Mouse (Mus musculus): ENCODE results near the gene Me3. TPM values are rescaled to one million over a fixed set of nuclear protein-coding genes. Genes with fewer than 3 reads are reported as not detected.

Me3 gene
- 25.7 TPM for polyA plus RNA-seq (2014; fragmentation: Illumina TruSeq; extraction: RNeasy Lipid Tissue Mini Kit (QIAGEN cat#74804); ENCODE audit: low read depth, low replicate concordance)

GRCm38 (mm10) chr7:89632342-89633251 lies at the start of gene Me3:
Gene Me3 (plus strand): TSS chr7:89632392.

DNA sequence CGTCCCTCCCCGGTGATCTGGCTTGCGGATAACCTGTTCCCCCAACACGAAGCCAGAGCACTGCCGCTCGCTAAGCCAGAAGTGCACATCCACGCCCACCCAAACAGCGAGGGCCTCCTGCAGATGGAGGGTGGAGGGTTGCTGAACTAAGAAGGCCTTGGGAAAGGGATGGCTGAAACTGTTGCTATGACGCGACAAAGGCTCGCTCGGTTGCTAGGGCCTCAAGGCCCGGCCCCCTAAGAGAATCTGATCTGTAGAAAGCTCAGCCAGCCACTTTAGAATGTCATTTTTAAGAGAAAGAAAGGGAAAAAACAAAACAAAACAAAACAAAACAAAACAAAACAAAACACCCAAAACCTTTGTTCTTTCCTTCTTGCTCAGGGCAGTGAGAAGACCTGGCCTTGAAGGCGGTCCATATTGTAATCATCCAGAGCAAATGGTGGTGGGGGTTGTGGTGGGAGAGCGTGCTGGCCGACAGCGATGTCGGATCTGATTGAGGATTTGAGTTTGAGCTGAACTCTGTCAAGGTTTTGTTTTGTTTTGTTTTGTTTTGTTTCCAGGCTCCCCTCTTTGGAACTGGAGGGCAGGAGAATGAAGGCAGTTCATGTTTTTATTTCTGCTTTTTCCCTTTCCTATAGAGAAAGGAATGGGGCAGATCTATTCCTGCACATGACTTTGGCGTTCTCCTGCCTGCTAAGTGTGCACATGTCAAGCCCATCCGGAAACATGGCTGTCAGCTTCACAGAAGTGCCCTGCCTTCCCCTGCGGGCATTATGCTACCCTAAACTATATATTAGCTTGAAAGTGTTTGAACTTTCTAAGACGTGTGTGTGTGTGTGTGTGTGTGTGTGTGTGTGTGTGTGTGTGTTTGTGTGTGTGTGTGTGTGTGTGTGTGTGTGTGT lies 271.5 kb downstream of the Me3 start, which contains the start of gene Ccdc81:
Ccdc81 (minus strand) TSS at position 188 of the 902 bp plus-strand sequence.

Other genes with a start within 250 kb of the Me3 start
- gene Tmem135, start 228.2 kb upstream of the Me3 start, polyA plus RNA-seq (2014; fragmentation: Illumina TruSeq; extraction: RNeasy Lipid Tissue Mini Kit (QIAGEN cat#74804); ENCODE audit: low read depth, low replicate concordance) = 159 TPM
- gene Fzd4, start 228.0 kb upstream of the Me3 start, polyA plus RNA-seq (2014; fragmentation: Illumina TruSeq; extraction: RNeasy Lipid Tissue Mini Kit (QIAGEN cat#74804); ENCODE audit: low read depth, low replicate concordance) = 133 TPM
- gene Prss23, start 105.2 kb upstream of the Me3 start, polyA plus RNA-seq (2014; fragmentation: Illumina TruSeq; extraction: RNeasy Lipid Tissue Mini Kit (QIAGEN cat#74804); ENCODE audit: low read depth, low replicate concordance) = 72.8 TPM